Mouse (Mus musculus): ENCODE results near the gene 1700049E17Rik2. TPM values are rescaled to one million over a fixed set of nuclear protein-coding genes. Genes with fewer than 3 reads are reported as not detected.
"Not testable (repeated sequence)": the region's sequence is repeated elsewhere in the genome, so short reads cannot be mapped to it uniquely, and the experiment has no call there.

Gene 1700049E17Rik2
- total RNA-seq (2021): not detected

DNA sequence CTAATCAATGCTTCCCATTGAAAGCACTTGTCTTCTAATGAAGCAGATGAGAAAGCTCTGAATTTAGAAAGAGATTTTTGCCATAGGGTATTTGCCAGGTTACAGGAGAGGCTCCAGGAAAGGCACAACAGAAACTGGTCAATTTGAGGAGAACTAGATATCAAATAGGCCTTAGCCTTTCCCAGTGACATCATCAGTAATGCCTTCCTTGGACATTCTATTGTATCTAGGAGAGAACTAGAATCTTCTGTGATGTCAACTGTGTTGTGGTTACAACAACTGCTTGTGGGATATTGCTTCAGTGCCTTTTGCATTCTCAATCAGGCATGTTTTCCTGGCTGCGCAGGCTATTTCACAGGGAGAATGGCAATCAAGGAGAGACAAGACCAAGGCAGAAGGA lies at the start of gene 1700049E17Rik2:
Gene 1700049E17Rik2, plus strand, starts transcription at position 301 of the 400 bp plus-strand sequence.
- intact Hi-C loops (cut with DNase I); DNase-seq: not testable (repeated sequence)

GRCm38 (mm10) chr14:41524695-41525094 lies 48.3 kb upstream of the 1700049E17Rik2 start:
- DNase-seq; intact Hi-C loops (cut with DNase I): not testable (repeated sequence)

DNA sequence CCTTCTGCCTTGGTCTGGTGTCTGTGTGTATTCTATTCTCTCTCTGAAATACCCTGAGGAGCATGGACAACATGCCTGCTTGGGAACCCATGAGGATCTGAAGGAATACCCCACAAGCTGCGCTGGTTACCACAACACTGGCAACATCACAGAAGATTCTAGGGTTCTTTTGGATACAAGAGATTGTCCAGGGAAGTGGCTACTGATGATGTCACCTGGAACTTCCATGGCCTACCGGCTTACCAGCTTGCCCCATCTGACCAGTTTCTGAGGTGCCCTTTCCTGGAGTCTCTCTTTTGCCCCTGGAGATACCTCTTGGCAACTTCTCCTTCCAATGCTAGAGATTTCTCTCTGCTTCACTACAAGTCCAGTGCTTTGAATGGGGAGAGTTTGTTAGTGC lies 17.5 kb upstream of the 1700049E17Rik2 start, which contains the start of gene Gm7970:
Gene Gm7970, minus strand, starts transcription at position 101 of the 400 bp plus-strand sequence.
- intact Hi-C loops (cut with DNase I); DNase-seq: not testable (repeated sequence)

GRCm38 (mm10) chr14:41586346-41586745 lies 13.3 kb downstream of the 1700049E17Rik2 start:
- intact Hi-C loops (cut with DNase I); DNase-seq: not testable (repeated sequence)

GRCm38 (mm10) chr14:41600935-41601334 lies 27.9 kb downstream of the 1700049E17Rik2 start:
- DNase-seq; intact Hi-C loops (cut with DNase I): not testable (repeated sequence)

DNA sequence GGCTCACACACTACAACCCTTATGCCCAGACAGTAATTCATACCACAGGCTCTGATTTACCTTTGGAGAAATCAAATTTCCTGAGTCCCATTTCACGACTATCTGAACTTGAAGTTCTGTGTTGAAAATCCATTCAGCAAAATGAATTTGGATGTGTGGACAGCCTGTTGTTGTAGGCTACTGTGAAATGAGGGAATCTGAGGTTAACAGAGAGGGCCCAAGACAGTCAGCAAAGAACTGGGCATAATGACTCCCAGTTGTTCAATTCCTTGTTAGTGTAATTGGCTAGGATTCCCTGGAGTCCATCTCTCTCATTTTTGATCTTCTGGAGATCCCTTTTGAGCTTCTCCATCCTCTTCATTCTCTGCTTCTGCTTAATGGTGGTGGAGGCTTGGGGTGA lies 37.7 kb downstream of the 1700049E17Rik2 start:
- intact Hi-C loops (cut with DNase I): not testable (repeated sequence)
- DNase-seq: peak in 1 of 2 experiments; percentile 13

- DNase-seq; intact Hi-C loops (cut with DNase I): not testable (repeated sequence)
These were observed 49.5 kb downstream of the 1700049E17Rik2 start for GRCm38 (mm10) chr14:41622535-41622934.

GRCm38 (mm10) chr14:41624512-41624911 lies 51.5 kb downstream of the 1700049E17Rik2 start, which contains the start of gene Gm3072:
Gm3072 (minus strand) TSS chr14:41624612.
- intact Hi-C loops (cut with DNase I); DNase-seq: not testable (repeated sequence)

GRCm38 (mm10) chr14:41630144-41630543 lies 57.1 kb downstream of the 1700049E17Rik2 start:
- intact Hi-C loops (cut with DNase I); DNase-seq: not testable (repeated sequence)

Other genes with a start within 250 kb of the 1700049E17Rik2 start
- gene Gm5798, start 224.6 kb upstream of the 1700049E17Rik2 start, total RNA-seq (2021): not detected
- gene Gm7945, start 186.8 kb upstream of the 1700049E17Rik2 start, total RNA-seq (2021): not detected
- not detected for gene Gm6482, start 164.9 kb upstream of the 1700049E17Rik2 start, total RNA-seq (2021)
- not detected for gene Gm7954, start 119.7 kb upstream of the 1700049E17Rik2 start, total RNA-seq (2021)
- gene Gm3486, start 83.7 kb upstream of the 1700049E17Rik2 start, total RNA-seq (2021): not detected
- not detected for gene Gm7970, start 17.6 kb upstream of the 1700049E17Rik2 start, total RNA-seq (2021)
- not detected for gene Gm3072, start 51.4 kb downstream of the 1700049E17Rik2 start, total RNA-seq (2021)
- not detected for gene Gm3676, start 73.3 kb downstream of the 1700049E17Rik2 start, total RNA-seq (2021)
- not detected for gene Gm8068, start 128.7 kb downstream of the 1700049E17Rik2 start, total RNA-seq (2021)
- gene Gm7929, start 177.4 kb downstream of the 1700049E17Rik2 start, total RNA-seq (2021): not detected
- gene Gm47189, start 199.2 kb downstream of the 1700049E17Rik2 start, total RNA-seq (2021): not detected